Comparison of ENCODE assay signal across 8 mouse cellular contexts in genomic region chr4:46038892-46039751, GRCm38 (mm10). TPM values are rescaled to one million over a fixed set of nuclear protein-coding genes. Genes with fewer than 3 reads are reported as not detected.
DNase-seq lines count a peak whose midpoint lies in the region; ATAC-seq lines count a peak whose summit lies in the region.

Gene Tmod1, plus strand, starts transcription at chr4:46038935.

- H3K27ac ChIP-seq in embryonic facial prominence, embryonic 10.5 days (replicated peaks): peak within 1 kb of the TSS; percentile 54
- no peak within 1 kb of the TSS for H3K27ac ChIP-seq in intestine, embryonic 16.5 days (ENCODE audit: low read length)
- peak within 1 kb of the TSS; percentile 76 for H3K27ac ChIP-seq in limb, embryonic 10.5 days

- peak within 1 kb of the TSS; percentile 99 for H3K4me2 ChIP-seq in intestine, embryonic 16.5 days (ENCODE audit: low read depth, low read length)

- H3K4me1 ChIP-seq in embryonic facial prominence, embryonic 10.5 days: peaks cover 36% of the 10 kb centered on the region
- peaks cover 25% of the 10 kb centered on the region for H3K4me1 ChIP-seq in intestine, embryonic 16.5 days (ENCODE audit: control insufficient read depth, insufficient read depth, low read length)
- peaks cover 33% of the 10 kb centered on the region for H3K4me1 ChIP-seq in limb, embryonic 10.5 days

- H3K36me3 ChIP-seq in embryonic facial prominence, embryonic 10.5 days (replicated peaks): no peaks in the 10 kb centered on the region
- no peaks in the 10 kb centered on the region for H3K36me3 ChIP-seq in intestine, embryonic 16.5 days (ENCODE audit: control insufficient read depth, insufficient read depth, low read length)
- H3K36me3 ChIP-seq in limb, embryonic 10.5 days: no peaks in the 10 kb centered on the region

- under 1% methylated on average over 72 of the region's 72 CpGs for WGBS in embryonic facial prominence, embryonic 10.5 days
- 1% methylated on average over 71 of the region's 72 CpGs for WGBS in intestine, embryonic 16.5 days
- under 1% methylated on average over 61 of the region's 72 CpGs for WGBS in limb, embryonic 10.5 days

- ATAC-seq in intestine, embryonic 16.5 days: peak; percentile 77

- H3K27me3 ChIP-seq in embryonic facial prominence, embryonic 10.5 days (replicated peaks; ENCODE audit: low read depth, poor library complexity, severe bottlenecking): peaks cover 76% of the 10 kb centered on the region
- peaks cover 24% of the 10 kb centered on the region for H3K27me3 ChIP-seq in intestine, embryonic 16.5 days (replicated peaks; ENCODE audit: control insufficient read depth, insufficient read depth, low read length)
- H3K27me3 ChIP-seq in limb, embryonic 10.5 days (ENCODE audit: low read depth, poor library complexity, severe bottlenecking): peaks cover 80% of the 10 kb centered on the region

- peak within 1 kb of the TSS; percentile 71 for H3K9ac ChIP-seq in intestine, embryonic 16.5 days (ENCODE audit: low read depth, low read length)

- peak within 1 kb of the TSS; percentile 73 for H3K4me3 ChIP-seq in embryonic facial prominence, embryonic 10.5 days
- H3K4me3 ChIP-seq in intestine, embryonic 16.5 days (ENCODE audit: low read length): peak within 1 kb of the TSS; percentile 67
- H3K4me3 ChIP-seq in limb, embryonic 10.5 days: peak within 1 kb of the TSS; percentile 70

- no peaks in the 10 kb centered on the region for H3K9me3 ChIP-seq in embryonic facial prominence, embryonic 10.5 days
- H3K9me3 ChIP-seq in intestine, embryonic 16.5 days (ENCODE audit: control insufficient read depth, low read length): no peaks in the 10 kb centered on the region
- no peaks in the 10 kb centered on the region for H3K9me3 ChIP-seq in limb, embryonic 10.5 days (replicated peaks)

- peak; percentile 66 for DNase-seq in layer of hippocampus, adult 11-12 months (ENCODE audit: low spot score)
- no peak for DNase-seq in layer of hippocampus, adult 9-10 months (ENCODE audit: low spot score)
- peak; percentile 70 for DNase-seq in embryonic facial prominence, embryonic 10.5 days (ENCODE audit: low spot score)
- DNase-seq in heart, adult 11 months: peak; percentile 98
- peak; percentile 68 for DNase-seq in limb, embryonic 10.5 days (ENCODE audit: low spot score)
- peak; percentile 39 for DNase-seq in mesoderm, embryonic 11.5 days (ENCODE audit: low read depth, low spot score)
- DNase-seq in spleen, adult 12 weeks (ENCODE audit: low spot score): peak; percentile 73

RNA-seq across cellular contexts. Expression of gene Tmod1, which starts in this region (rescaled TPM):
- 2.8 and 3.0 TPM in 2 replicates for polyA plus RNA-seq in embryonic facial prominence, embryonic 10.5 days (2016; fragmentation: Nextera tagmentation; extraction: Ambion mirVana)
- 3.2 and 4.0 TPM in 2 replicates for polyA plus RNA-seq in intestine, embryonic 16.5 days (2015; fragmentation: Nextera tagmentation; extraction: Ambion mirVana)
- polyA plus RNA-seq in limb, embryonic 10.5 days (2016; fragmentation: Nextera tagmentation; extraction: Ambion mirVana): 2.0 TPM in 2 replicates
